Mouse (Mus musculus) kidney, embryonic 16.5 days (tissue): Measurements from ENCODE around the gene Rasgrp1. TPM values are rescaled to one million over a fixed set of nuclear protein-coding genes. Genes with fewer than 3 reads are reported as not detected.

Source experiments
- ATAC-seq: fragments of 200-750 bp; cut with Nextera tagmentation; 2 replicates; pipeline ENCODE4 v1.8.0; 2017; ENCODE audit warnings: moderate TSS enrichment; ENCODE audit not compliant: low FRiP score, low TSS enrichment
- H3K27ac ChIP-seq: fragments of 300-500 bp; sonication (generic); 2 replicates; pipeline ENCODE4 v1.5.1; 2014; ENCODE audit warnings: low read length
- H3K27me3 ChIP-seq: fragments of 300-500 bp; sonication (generic); 2 replicates; pipeline ENCODE4 v1.6.1; 2014; ENCODE audit warnings: low read length, control low read depth, mixed read lengths; ENCODE audit not compliant: insufficient read depth
- H3K36me3 ChIP-seq: fragments of 300-500 bp; sonication (generic); 2 replicates; pipeline ENCODE4 v1.6.1; 2014; ENCODE audit warnings: low read length, control low read depth, mixed read lengths; ENCODE audit not compliant: insufficient read depth
- H3K4me1 ChIP-seq: fragments of 300-500 bp; sonication (generic); 2 replicates; pipeline ENCODE4 v1.6.1; 2014; ENCODE audit warnings: low read length, control low read depth, mixed read lengths; ENCODE audit not compliant: insufficient read depth
- H3K4me2 ChIP-seq: fragments of 300-500 bp; sonication (generic); replicated peaks from 2 replicates; pipeline ENCODE4 v1.6.1; 2014; ENCODE audit warnings: low read depth, low read length
- H3K4me3 ChIP-seq: fragments of 300-500 bp; sonication (generic); 2 replicates; pipeline ENCODE4 v1.5.1; 2014; ENCODE audit warnings: mild to moderate bottlenecking, low read length
- H3K9ac ChIP-seq: fragments of 300-500 bp; sonication (generic); replicated peaks from 2 replicates; pipeline ENCODE4 v1.6.1; 2014; ENCODE audit warnings: low read length
- H3K9me3 ChIP-seq: fragments of 300-500 bp; sonication (generic); 2 replicates; pipeline ENCODE4 v1.6.1; 2016; ENCODE audit warnings: low read length, control low read depth
- WGBS: fragments of 180-500 bp; shearing (Covaris S2); extraction: QIAGEN DNeasy Blood & Tissue Kit; methylation state at CpG from one replicate; pipeline ENCODE4 v1.1.7; 2014; 5-methylcytosine and 5-hydroxymethylcytosine counted together
- polyA plus RNA-seq: library from polyadenylated mRNA; unstranded; fragments of >200 nt; fragmentation: Nextera tagmentation; extraction: Ambion mirVana; gene quantifications from 2 replicates; pipeline ENCODE4 v1.2.1, GENCODE M21; 2015

Rasgrp1 gene
- 0.48 and 0.50 TPM in 2 replicates for polyA plus RNA-seq

GRCm38 (mm10) chr2:117342547-117343239 lies at the start of gene Rasgrp1:
Gene Rasgrp1, minus strand, starts transcription at chr2:117343001.
- 1% methylated on average over 56 of the region's 56 CpGs for WGBS
- Histone ChIP-seq H3K36me3 (no peaks in the 10 kb centered on the region), H3K27ac (no peak within 1 kb of the TSS), H3K9ac (peak within 1 kb of the TSS; percentile 58), H3K9me3 (no peaks in the 10 kb centered on the region), H3K4me1 (peaks cover 13% of the 10 kb centered on the region; the same call in 1 of the 2 replicates), H3K4me2 (peak within 1 kb of the TSS; percentile 93), H3K27me3 (peaks cover 31% of the 10 kb centered on the region), H3K4me3 (peak within 1 kb of the TSS; percentile 57)
- ATAC-seq, result peak; percentile 76

GRCm38 (mm10) chr2:117389925-117390892 lies 47.4 kb upstream of the Rasgrp1 start:
- Histone ChIP-seq H3K9ac (no peak overlapping the region), H3K9me3 (no peaks in the 10 kb centered on the region), H3K4me2 (no peak overlapping the region), H3K36me3 (no peaks in the 10 kb centered on the region), H3K27ac (no peak overlapping the region), H3K27me3 (no peaks in the 10 kb centered on the region), H3K4me3 (no peak overlapping the region), H3K4me1 (no peaks in the 10 kb centered on the region)
- no peak for ATAC-seq
- 81% methylated on average over 17 of the region's 17 CpGs for WGBS

- 85% methylated on average over 3 of the region's 3 CpGs for WGBS
- no peak overlapping the region for H3K4me3 ChIP-seq
- H3K9me3 ChIP-seq, result no peaks in the 10 kb centered on the region
- no peaks in the 10 kb centered on the region for H3K36me3 ChIP-seq
- no peak overlapping the region for H3K27ac ChIP-seq
- H3K4me2 ChIP-seq, result no peak overlapping the region
- H3K9ac ChIP-seq, result no peak overlapping the region
- H3K4me1 ChIP-seq, result no peaks in the 10 kb centered on the region
- no peak for ATAC-seq
- H3K27me3 ChIP-seq, result no peaks in the 10 kb centered on the region
Observed at GRCm38 (mm10) chr2:117389460-117389859, 46.7 kb upstream of the Rasgrp1 start.

- Histone ChIP-seq H3K4me3 (no peak overlapping the region), H3K9ac (no peak overlapping the region), H3K27ac (no peak overlapping the region), H3K4me1 (no peaks in the 10 kb centered on the region), H3K36me3 (no peaks in the 10 kb centered on the region), H3K9me3 (no peaks in the 10 kb centered on the region), H3K4me2 (no peak overlapping the region), H3K27me3 (no peaks in the 10 kb centered on the region)
- no peak for ATAC-seq
- WGBS, result 87% methylated on average over 4 of the region's 4 CpGs
Observed at GRCm38 (mm10) chr2:117388121-117388520, 45.3 kb upstream of the Rasgrp1 start.

- H3K27me3 ChIP-seq, result no peaks in the 10 kb centered on the region
- no peak for ATAC-seq
- WGBS, result 82% methylated on average over 12 of the region's 12 CpGs
Observed at GRCm38 (mm10) chr2:117386981-117387705, 44.3 kb upstream of the Rasgrp1 start.

GRCm38 (mm10) chr2:117386036-117386590 lies 43.3 kb upstream of the Rasgrp1 start:
- no peak overlapping the region for H3K4me2 ChIP-seq
- no peak overlapping the region for H3K9ac ChIP-seq
- no peak overlapping the region for H3K27ac ChIP-seq
- H3K36me3 ChIP-seq, result no peaks in the 10 kb centered on the region
- peaks cover 10% of the 10 kb centered on the region for H3K4me1 ChIP-seq
- 66% methylated on average over 7 of the region's 7 CpGs for WGBS
- no peak overlapping the region for H3K4me3 ChIP-seq
- H3K27me3 ChIP-seq, result no peaks in the 10 kb centered on the region
- ATAC-seq, result no peak
- no peaks in the 10 kb centered on the region for H3K9me3 ChIP-seq

More at GRCm38 (mm10) chr2:117386981-117387705, 44.3 kb upstream of the Rasgrp1 start:
- Histone ChIP-seq H3K9me3 (no peaks in the 10 kb centered on the region), H3K9ac (no peak overlapping the region), H3K4me2 (no peak overlapping the region), H3K4me3 (no peak overlapping the region), H3K27ac (no peak overlapping the region), H3K4me1 (no peaks in the 10 kb centered on the region), H3K36me3 (no peaks in the 10 kb centered on the region)

- whole genome bisulfite sequencing, result 37% methylated on average over 3 of the region's 3 CpGs
- Histone ChIP-seq H3K4me1 (peaks cover 10% of the 10 kb centered on the region), H3K4me2 (no peak overlapping the region), H3K9me3 (no peaks in the 10 kb centered on the region), H3K4me3 (no peak overlapping the region), H3K36me3 (no peaks in the 10 kb centered on the region), H3K9ac (no peak overlapping the region), H3K27ac (no peak overlapping the region), H3K27me3 (no peaks in the 10 kb centered on the region)
- ATAC-seq, result no peak
Observed at GRCm38 (mm10) chr2:117381314-117381713, 38.5 kb upstream of the Rasgrp1 start.

GRCm38 (mm10) chr2:117374293-117374830 lies 31.6 kb upstream of the Rasgrp1 start:
- Histone ChIP-seq H3K4me2 (no peak overlapping the region), H3K9me3 (no peaks in the 10 kb centered on the region), H3K27ac (no peak overlapping the region), H3K4me1 (no peaks in the 10 kb centered on the region), H3K27me3 (no peaks in the 10 kb centered on the region), H3K36me3 (no peaks in the 10 kb centered on the region), H3K4me3 (no peak overlapping the region), H3K9ac (no peak overlapping the region)
- no peak for ATAC-seq
- WGBS, result 45% methylated on average over 2 of the region's 2 CpGs

GRCm38 (mm10) chr2:117371706-117372105 lies 28.9 kb upstream of the Rasgrp1 start:
- H3K4me1 ChIP-seq, result no peaks in the 10 kb centered on the region
- 86% methylated on average over 1 of the region's 1 CpGs for WGBS

More at GRCm38 (mm10) chr2:117371706-117372105, 28.9 kb upstream of the Rasgrp1 start:
- no peak for ATAC-seq
- no peaks in the 10 kb centered on the region for H3K9me3 ChIP-seq
- H3K4me2 ChIP-seq, result no peak overlapping the region
- H3K9ac ChIP-seq, result no peak overlapping the region
- H3K36me3 ChIP-seq, result no peaks in the 10 kb centered on the region
- no peaks in the 10 kb centered on the region for H3K27me3 ChIP-seq
- no peak overlapping the region for H3K4me3 ChIP-seq
- H3K27ac ChIP-seq, result no peak overlapping the region
